Mouse (Mus musculus) thymus, postnatal 25 days (tissue): ENCODE measurements at regions not wholly inside any gene's neighbourhood (a gene's known extent, or its start where the extent isn't known, plus 50 kb on each side); places are given as distances from the start of the nearest gene placed in this dataset.

Experiments used
- DNase-seq: peaks from one replicate; pipeline ENCODE4 v3.0.0; 2022

DNA sequence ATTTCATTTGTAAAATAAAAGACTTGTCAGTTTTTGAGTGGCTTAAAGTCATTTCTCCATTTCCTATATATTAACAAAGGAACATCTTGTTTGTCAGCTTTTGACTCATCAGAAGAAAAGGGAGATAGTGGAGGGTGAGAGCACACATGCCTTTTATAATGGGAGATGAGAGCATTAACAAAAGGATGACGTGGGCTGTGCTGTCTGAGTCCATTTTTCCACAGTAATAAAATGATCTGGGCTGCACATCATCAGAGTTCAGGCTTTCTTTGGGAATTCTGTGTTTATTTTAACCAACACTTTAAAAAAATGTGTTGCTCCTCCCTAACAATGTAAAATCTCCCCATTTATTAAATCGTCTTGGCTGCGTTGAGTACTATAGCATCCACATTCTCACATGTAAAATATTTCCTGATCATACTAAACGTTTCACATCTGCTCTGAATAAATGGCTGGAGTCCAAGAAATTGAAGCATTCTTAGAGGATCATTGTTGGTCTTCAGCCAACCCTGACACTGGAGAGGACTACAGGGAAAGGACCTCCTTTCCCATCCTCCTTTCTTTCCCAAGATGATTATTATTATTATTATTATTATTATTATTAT is 458.5 kb upstream of the Jag1 start:
- no peak for DNase-seq

DNA sequence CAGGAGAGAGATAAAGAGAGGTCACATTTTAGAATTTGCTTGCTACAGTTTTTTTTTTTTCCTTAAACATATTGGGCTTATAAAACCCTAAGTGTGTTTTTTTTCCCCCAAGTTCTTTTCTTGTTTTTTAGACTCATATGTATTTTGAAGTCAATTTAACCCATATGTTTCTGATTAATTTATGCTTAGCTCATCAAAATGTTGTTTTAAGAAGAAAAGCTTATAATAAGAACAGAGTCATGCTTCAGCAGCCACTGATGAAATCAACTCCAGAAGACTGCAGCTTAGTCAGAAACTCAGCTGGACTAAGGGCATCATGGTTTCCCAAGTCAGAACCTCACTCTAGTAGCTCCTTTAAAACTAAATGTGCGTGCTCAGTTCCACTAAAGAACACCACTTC is 454.7 kb upstream of the Jag1 start:
- no peak for DNase-seq

DNA sequence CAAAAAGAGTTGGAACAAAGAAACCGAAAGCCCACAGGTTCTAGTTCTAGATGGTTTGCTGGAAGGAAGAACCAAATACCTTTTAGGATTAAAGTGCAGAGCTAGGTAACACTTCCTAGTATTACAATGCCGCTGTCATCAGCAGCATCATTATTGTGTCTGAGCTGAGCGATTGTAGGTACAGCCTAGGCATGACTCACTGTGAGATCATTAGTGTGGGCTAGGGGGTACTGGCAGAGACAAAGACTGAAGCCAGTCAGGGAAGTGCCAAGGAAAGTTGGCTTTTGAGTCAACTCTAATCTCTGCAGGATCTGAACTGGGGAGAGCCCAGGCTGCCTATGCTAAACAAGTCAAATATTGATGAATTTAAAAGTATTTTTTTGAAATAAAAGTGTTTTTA is 450.2 kb upstream of the Jag1 start:
- no peak for DNase-seq

DNA sequence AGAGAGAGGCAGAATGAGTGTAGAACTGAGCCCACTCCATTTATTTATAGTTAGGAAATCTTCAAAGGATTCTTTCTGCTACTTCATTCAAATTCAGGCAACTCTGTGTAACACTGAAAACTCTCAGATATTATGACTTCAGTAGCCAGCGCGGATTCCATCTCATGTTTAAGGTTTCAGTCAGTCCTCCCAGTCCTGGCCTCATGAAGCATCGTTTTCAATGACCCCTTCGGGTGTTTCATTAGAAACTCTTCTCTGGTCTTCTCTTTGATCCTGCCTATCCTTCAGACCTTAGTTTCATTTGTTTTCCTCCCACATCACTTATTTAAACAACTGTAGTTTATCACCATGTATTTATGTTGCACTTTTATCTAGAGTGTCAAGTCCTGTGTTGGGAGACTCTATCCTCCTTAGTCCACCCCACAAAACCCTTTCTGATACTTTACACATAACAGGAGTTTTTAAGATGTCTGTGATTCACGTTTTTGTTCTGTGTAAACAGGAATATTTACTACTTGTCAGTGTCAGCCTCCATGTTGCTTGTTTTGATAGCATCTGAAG is 447.7 kb upstream of the Jag1 start:
- DNase-seq, result no peak

DNA sequence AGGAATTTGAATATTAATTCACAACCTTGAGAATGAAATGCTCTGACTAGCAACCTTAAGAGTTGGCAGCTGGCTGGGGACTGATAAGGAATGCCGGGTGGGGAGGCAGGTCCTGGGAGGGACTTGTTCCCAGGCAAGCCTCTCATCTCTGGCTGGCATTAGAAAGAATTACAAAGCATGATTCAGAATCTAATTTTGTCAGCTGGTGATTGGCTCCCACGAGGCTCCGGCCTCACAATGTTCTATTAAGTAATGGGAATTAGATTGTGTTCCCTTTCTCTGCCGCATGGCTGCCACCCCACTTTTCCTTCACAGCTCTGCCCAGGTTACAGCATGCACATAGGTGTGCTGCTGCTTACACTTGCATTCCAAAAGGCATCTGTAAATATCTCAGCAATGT is 443.9 kb upstream of the Jag1 start:
- no peak for DNase-seq

DNA sequence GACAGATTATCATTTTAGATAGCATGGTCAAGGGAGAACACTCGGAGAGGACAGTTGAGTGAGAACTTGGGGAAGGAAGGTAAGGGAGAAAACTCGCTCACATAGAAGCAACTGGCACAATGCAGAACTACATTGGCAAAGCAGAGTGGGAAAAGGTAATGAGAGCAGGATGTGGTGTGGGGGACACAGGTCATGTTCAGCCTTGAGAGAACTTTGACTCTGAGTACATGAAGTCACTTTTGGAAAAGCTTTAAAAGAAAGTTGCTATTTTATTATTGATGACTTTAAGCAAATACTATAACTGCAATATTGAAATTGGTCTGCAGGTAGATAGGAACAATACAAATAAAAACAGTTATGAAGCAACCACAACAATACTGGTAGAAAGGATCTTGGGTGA is 437.4 kb upstream of the Jag1 start:
- no peak for DNase-seq

DNA sequence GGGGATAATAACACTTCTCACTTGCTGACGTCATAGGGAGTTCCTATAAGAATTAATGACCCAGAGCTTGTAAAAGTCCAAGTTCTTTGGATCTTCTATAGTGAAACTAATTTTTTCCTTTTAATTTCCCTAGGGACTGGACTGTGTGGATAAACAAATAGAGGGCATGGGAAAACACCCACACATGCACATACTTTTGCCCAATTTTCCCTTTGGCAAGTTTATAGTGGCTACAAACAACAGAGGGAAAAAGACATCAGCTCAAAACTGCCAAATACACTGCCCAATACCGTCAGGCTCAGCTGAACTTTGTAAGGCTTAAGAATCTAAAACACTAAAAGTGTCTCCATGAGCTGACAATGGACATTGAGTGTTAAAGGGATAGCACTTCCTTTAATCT is 420.1 kb upstream of the Jag1 start:
- no peak for DNase-seq

DNA sequence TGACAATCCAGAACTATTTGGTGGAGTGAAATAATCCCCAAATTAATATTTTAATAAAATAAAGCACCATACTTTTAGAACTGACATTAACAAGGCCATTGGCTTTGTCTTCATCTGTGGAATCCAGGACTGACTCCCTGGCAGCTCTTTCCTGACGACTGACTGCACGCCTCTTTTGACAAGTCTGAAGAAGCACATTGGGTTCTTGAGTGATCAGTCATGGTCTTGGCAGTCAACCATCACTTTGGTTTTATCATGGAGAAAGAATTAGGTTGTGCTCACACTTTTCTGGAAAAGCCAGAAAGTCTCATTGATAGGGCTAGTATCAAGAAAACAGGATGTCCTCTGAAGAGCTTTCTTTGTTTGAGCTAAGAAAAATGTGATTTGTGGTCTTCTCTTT is 399.8 kb upstream of the Jag1 start:
- DNase-seq, result no peak

DNA sequence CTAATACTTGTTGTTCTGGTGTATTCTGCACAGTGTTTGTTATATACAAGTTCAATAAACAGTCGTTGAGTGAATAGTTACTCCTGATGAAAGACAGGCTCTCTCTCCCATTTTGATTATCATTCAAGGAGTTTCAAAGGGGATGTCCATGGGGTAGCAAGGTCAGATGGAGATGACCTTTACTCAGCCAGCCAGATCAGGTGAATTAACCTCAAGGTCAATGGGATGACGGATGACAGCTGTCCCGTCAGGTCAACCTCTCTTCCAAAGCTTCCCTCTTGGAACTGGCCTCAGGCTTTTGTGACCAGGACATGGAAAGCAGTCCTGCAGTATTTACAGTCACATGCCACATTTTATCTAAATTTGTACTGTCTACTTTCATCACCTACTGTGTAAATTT is 398.6 kb upstream of the Jag1 start:
- no peak for DNase-seq

DNA sequence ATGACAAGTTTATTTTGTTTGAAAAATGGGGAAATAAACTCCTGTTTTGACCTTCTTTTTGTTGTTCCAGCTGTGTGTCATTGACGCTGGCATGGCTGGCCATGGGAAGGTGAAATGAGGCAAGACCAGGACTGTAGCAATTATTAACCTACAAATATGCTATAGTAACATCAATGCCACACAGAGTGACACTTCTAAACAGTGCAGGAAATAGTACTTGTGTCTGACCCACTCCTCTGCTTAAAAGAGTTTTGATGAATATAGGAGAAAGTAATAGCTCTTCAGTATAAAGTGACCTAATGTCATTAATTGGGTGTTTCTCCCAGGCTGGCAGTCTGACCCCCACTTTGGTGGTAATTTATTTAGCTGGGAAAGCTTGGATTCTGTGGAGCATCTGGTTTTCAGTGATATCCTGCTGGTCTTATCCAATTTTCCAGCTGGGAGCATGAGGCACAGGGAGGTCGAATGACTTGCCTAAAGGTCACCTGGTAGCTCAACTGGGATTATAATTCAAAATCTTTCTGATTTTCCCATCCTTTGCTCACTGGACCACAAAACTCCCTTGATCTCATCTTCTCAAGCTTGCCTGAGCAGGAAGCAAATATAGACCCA is 397.6 kb upstream of the Jag1 start:
- DNase-seq, result no peak

DNA sequence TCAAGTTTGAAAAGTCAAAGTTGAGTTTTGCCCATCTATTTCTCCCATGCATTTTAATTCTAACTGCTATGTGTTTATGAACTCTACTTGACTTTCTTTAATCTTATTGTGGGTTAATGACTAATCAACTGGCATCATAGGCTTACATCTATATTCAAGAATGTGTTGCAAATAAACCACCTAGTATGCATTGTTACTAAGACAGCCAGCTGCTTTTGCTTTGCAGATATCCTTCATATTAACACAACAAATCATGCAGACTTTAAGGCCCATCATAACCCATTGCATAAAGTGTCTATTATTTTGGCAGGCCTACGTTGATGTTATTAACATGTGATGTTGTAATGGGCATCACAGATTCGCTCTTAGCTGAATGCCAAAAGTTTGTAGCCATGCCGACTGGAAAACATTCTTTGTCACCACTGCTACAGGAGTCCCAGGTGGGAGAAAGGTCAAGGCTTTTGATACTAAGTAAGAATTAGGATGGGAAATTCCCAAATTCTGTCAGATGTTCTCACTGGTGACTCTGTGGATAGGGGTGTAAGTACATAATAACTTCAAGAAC is 394.3 kb upstream of the Jag1 start:
- DNase-seq, result no peak

DNA sequence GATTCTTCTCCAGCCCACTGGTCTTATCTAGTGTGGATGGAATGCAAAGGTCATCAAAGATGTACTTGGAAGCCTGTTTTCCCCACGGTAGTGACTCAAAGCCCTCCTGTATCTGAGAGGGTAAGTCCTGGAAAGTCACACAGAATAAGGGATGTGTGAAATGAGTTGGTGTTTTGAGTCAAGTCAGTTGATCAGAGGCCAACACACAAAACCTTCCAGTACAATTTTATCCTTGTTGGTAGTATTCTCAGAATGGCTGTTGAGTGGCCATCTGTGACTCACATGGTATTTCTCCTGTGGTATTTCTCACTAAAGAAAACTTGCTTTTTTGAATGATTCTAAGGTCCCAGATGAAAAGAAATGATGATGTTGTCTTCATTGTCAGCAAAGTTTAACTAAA is 384.8 kb upstream of the Jag1 start:
- no peak for DNase-seq

DNA sequence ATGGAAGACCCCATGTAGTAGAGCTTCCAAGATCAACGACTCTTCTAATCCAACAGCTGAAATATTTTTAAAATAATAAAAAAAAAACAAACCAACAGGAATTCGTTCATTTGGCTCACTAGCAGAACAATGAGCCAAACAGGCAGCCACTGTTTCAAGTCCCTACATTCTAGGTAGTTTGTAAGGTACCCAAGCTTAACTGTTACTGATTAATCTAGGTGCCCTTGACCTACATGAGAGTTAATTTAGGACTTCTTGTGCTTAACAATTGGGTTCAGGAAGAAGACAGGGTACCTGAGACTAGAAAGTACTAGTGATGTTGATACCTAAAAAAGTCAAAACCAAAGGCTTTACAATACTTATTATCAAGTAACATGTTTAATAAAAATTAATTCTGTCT is 381.2 kb upstream of the Jag1 start:
- DNase-seq, result no peak

DNA sequence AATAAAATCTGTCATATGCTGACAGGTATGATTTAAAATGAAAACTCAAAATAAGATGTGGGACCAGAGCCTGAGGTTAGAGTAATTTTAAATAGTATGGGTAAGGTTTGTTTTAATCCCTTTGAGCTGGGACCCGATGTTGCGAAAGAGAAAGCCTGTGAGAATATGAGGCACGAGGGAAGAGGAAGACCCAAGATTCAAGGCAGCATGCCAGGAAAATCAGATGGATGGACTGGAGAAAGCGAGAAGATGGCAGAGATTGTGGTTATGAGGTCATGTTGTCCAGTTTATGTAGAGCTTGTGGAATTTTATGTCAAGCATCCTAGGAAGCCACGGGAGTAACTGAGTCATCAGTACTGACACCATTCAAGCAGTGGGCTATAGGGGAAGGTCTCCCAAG is 377.2 kb upstream of the Jag1 start:
- no peak for DNase-seq

DNA sequence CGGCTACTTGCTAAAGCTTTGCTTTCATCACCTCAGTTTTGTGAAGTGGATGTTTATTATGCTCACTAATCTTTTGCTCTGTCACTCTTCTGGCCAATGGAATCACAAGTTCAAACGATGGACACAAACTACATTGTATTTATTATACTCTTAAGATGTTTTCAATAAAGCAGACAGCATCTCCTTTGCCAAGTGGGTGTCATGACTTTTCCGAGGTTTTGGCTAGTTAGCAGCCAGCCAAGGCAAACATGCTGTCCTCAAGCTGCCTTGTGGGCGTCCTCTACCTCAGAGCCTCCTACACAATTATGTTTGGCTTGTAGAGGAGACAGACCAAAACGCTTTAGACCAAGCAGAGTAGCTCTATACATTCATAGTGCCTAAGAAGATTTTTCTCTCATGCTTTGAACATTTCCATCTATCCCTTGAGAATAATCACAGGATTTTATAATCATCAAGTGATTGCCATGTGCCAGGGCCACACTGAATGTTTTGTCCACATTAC is 372.8 kb upstream of the Jag1 start:
- DNase-seq, result no peak

DNA sequence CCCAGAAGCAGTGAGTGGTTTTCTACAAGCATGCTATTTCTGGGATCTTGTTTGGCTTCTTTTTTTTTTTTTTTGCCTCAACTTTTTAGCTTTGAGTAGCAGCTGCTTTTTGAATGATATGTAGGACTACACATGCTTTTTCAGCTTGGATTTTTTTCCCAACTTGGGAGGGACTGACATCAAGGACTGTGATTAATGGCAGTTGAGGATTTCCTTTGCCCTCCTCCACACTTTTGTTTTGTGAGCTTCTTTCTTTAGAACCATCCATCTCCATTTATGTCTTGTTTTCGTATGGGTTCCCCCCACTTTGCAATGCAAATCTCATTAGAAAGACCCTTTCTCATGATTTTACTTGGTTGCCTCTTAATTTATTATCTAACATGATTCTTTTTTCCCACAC is 352.3 kb upstream of the Jag1 start:
- DNase-seq, result no peak

DNA sequence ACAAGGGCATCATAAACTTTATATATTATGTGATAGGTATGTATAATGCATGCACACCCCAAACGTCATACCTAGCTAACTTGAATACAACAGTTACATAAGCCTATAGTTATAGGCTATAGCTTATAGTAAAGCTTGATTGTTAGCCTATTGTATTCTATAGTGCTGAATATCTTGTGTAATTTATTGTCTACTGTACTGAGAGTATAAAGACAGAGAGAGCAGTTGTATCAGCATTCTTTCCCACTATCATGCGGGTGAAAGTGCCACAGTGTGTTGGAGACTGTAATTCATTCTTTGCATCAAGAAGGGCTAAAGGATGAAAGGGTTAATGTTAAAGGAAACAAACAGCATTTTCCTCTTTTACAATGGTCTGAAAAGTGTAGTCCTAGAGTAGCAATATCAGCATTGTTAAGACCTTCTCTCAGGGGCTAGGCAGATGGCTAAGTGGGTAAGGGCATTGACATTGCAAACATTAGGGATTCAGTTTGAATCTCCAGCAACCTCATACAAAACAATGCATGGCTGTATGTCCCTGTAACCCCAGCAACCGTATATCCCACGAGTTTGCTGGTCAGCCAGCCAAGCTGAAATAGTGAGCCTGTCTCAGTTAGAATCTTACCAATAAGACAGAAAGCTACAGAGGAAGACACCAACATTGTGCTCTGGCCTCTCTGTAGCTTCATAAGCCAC is 340.8 kb upstream of the Jag1 start:
- no peak for DNase-seq

DNA sequence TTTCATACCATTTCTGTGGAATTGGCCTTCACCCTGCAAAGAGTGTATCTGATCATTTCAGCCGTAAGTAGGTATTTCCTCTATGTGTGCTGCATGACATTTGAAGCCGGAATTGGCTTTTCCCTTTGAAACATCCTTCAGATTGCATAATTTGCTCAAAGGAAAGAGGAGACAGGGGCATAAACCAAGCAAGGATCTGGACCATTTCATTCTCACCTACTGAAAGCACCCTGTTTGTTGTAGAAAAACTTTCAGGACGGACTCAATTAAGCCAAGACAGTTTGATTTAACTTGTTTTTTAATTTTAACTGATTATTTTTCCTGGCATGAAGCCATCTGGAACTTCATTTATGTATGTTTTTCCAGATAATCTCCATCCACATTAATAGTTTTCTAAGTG is 340.0 kb upstream of the Jag1 start:
- no peak for DNase-seq

DNA sequence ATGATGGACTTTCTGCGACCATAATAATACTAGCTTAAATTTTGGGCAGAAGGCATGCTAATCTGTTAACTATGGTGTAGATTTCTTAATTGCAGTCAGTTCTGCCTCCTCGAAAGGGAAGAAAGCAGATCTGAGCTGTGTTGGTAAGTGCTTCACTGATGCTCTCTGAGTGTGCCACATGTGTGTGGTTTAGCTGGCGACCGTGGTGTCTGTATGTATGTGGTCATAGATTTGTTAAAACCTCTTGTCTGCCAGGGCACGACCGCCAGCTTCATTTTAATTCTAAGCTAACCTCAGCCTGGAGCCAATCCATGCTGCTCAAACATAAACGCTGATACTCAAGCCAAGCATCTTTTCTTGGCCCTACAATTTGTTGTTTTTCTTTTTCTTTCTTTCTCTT is 330.5 kb upstream of the Jag1 start:
- no peak for DNase-seq

DNA sequence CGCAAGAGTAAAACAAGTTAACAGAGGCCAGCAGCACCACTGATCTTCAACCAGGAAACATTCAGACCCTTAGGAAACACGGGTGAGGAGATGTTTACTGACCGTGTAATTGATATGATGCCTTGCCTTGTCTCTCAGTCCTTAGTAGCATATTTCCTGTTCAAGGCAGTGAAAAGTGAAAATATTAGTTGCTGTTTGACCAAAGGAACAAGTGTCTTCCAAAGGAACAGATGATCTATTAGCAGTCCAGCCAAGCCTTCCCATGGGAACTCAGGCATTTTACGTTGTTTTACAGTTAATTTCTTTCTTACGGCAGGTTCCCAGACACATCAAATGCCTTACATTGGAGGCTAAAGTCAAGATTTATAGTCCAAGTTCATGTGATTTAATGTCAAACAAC is 321.3 kb upstream of the Jag1 start:
- DNase-seq, result no peak

DNA sequence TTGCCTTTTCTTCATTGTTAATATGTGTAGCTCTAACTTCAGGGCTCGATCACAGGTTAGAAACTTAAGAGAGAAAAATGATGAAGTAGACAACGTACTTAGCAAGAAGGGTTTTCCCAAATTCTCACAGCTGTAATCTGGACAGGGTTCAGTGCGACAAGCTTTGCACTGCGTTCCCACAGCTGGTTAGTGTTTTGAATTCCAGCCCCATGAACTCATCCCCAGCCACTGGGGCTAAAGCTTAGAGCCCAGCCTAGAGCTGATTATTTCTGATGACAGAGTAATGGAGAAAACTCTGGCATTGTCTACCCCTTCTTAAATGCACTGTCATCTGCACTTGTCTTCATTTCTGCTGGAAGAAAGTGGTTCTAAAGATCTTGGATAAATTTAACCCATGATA is 319.7 kb upstream of the Jag1 start:
- no peak for DNase-seq

DNA sequence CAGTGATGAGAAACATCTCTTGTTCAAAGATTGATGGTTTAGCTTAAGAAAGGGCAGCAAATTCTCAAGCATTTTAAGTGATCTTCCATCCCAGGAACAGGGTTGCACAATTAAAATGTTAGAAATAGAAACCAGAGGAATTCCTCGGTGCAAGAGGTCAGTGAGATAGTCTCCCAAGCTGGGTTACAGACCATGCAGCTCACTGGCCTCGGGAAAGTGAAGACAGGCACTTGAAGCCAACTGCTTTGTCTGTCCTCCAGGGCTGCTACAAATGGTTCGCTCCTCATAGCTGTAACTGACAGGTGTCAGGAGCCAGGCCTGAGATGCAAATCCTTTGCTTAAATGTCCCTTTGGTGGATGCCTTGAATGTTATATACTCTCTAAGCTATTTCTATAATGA is 306.2 kb upstream of the Jag1 start:
- DNase-seq, result no peak

DNA sequence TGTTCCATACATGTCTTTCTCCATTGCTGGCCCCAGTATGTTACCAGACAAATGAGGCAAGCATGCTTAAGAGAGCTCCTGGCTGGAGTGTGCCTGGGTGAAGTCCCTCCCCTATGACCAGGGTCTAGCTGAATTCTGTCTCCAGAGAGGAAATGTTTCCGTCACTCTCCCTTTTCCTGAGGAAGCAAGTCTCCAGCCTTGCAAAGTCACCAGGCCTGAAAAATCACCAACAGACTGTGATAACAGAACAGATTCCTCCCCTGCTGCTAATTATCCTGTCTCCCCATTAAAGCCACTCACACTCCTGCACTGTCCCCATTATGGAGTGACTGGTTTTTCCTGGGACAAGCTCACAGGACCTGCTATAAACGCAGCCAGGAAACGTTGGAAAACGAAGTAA is 303.2 kb upstream of the Jag1 start:
- no peak for DNase-seq

DNA sequence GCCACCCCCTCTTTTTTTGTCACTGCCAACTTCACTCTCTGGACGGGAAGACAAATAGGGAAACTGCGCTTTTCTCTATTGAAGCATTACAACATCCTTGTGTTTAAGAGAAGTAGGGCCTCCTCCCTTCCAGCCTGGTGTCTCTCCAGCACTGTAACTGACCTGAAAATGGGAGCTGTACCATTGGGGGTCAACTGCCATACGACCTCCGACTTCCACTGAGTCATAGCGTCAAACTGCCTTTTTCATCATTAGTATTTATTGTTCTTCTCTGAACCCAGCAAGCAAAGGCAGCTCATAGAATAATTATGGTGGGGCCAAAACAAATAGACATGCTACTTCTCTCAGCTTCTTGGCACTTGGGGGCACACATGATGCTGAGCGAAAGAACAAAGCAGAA is 301.2 kb upstream of the Jag1 start:
- no peak for DNase-seq
